Mouse (Mus musculus): ENCODE data around the gene A830005F24Rik. TPM values are rescaled to one million over a fixed set of nuclear protein-coding genes. Genes with fewer than 3 reads are reported as not detected.

A830005F24Rik gene
- polyA plus RNA-seq (2012; rRNA removed): 1.6 and 1.9 TPM in 2 replicates

DNA sequence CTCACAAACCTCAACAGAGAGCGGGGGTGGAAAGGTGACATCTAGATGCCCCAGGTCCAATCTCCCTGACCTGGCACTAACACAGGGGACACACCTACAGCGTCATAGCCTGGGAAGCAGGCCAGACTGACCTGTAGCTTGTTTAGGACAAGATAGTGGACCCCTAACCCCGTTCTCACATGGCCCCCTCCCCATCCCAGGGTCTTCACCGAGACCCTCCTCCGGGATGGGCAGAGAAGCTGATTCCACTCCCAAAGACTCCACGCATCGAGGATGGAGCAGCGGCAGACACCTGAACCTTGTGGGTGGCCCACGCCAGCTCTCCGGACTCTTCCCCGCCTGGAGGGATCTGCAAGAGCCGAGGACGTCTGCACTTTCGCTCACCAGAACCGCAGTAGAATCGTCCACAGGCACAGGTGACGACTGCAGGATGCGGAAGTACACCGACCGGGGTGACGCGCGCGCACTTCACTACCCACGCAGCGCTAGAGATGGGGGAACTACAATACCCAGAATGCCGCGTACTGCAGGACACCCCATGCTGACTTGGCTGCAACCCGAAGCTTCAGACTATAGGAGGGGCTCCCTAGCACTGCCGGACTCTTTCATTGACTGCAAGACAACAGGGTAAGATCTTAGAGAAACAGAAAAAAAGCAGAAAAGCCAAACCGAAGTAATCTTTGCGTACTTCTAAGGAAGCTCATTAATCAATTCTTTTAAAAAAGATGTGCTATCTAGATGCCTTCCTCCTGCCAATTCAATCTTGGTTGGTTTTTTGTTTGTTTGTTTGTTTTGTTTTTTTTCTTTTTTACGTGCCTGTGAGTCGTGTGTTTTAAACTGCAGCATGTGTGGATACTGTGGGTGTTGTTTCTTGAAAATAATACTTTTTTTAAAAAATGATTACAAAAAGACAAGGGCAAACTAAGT is at the start of gene A830005F24Rik, which contains the start of gene Zfp169:
Gene A830005F24Rik (plus strand): TSS at position 568 of the 927 bp plus-strand sequence.
Gene Zfp169 (minus strand): TSS at position 449 of the 927 bp plus-strand sequence.
- H3K4me3 ChIP-seq (replicated peaks; ENCODE audit: insufficient read depth, low read depth, low read length): peak within 1 kb of the TSS; percentile 78
- H3K4me1 ChIP-seq (ENCODE audit: control insufficient read depth, insufficient read depth, low read length): no peaks in the 10 kb centered on the region; the same call in 1 of the 2 replicates
- under 1% methylated on average over 34 of the region's 34 CpGs for WGBS
- peak; percentile 88 to 94 for DNase-seq
- no peaks in the 10 kb centered on the region for H3K27me3 ChIP-seq (ENCODE audit: control insufficient read depth, insufficient read depth, low read length)
- TF ChIP-seq CTCF (IDR thresholded peaks at IDR 0.05; ENCODE audit: borderline replicate concordance, insufficient read depth, low read depth, low read length): no peak
- peak; percentile 86; the same call in 1 of the 2 replicates for TF ChIP-seq POLR2A (IDR thresholded peaks at IDR 0.05; ENCODE audit: borderline replicate concordance, insufficient read depth, low read length)
- H3K27ac ChIP-seq (ENCODE audit: insufficient read depth, low read length): peak within 1 kb of the TSS; percentile 58

DNA sequence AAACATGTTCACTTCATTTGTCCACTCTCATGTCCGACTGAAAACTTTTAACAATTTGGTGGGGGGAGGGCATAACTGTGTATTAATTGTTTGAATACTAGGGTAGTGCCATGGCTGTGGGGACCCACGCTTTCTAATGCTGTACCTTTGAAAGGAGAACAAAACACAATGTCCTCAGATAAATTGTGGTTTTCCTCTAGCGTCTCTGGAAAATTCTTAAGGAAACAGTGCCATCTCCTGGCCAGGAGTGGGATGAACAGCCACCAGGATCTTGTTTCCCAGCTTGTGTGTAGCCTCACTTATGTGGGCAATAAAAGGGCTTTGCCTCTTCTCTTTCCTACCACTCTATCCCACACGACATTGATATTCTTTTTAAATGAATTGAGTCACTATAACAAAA is 49.2 kb upstream of the A830005F24Rik start:
- H3K27ac ChIP-seq (ENCODE audit: insufficient read depth, low read length): no peak overlapping the region
- no peaks in the 10 kb centered on the region for H3K27me3 ChIP-seq (ENCODE audit: control insufficient read depth, insufficient read depth, low read length)
- no peak overlapping the region for H3K4me3 ChIP-seq (replicated peaks; ENCODE audit: insufficient read depth, low read depth, low read length)
- peak; percentile 52 to 73 for DNase-seq
- TF ChIP-seq POLR2A (IDR thresholded peaks at IDR 0.05; ENCODE audit: borderline replicate concordance, insufficient read depth, low read length): no peak
- TF ChIP-seq CTCF (IDR thresholded peaks at IDR 0.05; ENCODE audit: borderline replicate concordance, insufficient read depth, low read depth, low read length): peak; percentile 82
- H3K4me1 ChIP-seq (ENCODE audit: control insufficient read depth, insufficient read depth, low read length): no peaks in the 10 kb centered on the region
- 10% methylated on average over 4 of the region's 4 CpGs for WGBS

DNA sequence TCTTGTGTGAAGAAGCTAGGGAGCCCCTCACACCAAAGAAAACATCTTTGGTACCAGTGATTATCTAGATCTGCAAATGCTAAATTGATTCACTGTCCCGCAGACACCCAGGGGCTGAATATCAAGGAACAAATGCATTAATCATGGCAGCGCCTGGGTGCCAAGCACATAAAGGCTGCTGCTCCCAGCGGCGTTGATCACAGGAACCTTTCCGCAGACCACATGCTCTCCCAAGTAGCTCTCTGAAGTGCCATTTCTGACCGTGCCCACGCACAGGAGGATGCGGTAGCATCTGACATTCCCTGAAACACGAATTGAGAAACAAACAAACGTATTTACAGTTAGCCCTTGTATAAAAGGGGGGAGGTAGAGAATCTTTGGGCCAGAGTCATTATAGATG is 47.2 kb upstream of the A830005F24Rik start:
- Histone ChIP-seq H3K27me3 (ENCODE audit: control insufficient read depth, insufficient read depth, low read length) (no peaks in the 10 kb centered on the region), H3K4me3 (replicated peaks; ENCODE audit: insufficient read depth, low read depth, low read length) (no peak overlapping the region), H3K27ac (ENCODE audit: insufficient read depth, low read length) (no peak overlapping the region), H3K4me1 (ENCODE audit: control insufficient read depth, insufficient read depth, low read length) (no peaks in the 10 kb centered on the region)
- TF ChIP-seq POLR2A (IDR thresholded peaks at IDR 0.05; ENCODE audit: borderline replicate concordance, insufficient read depth, low read length) (no peak), CTCF (IDR thresholded peaks at IDR 0.05; ENCODE audit: borderline replicate concordance, insufficient read depth, low read depth, low read length) (no peak)
- DNase-seq: no peak
- WGBS: 51% methylated on average over 10 of the region's 10 CpGs

- WGBS: 43% methylated on average over 15 of the region's 15 CpGs
- TF ChIP-seq POLR2A (IDR thresholded peaks at IDR 0.05; ENCODE audit: borderline replicate concordance, insufficient read depth, low read length) (no peak), CTCF (IDR thresholded peaks at IDR 0.05; ENCODE audit: borderline replicate concordance, insufficient read depth, low read depth, low read length) (no peak)
- no peaks in the 10 kb centered on the region for H3K27me3 ChIP-seq (ENCODE audit: control insufficient read depth, insufficient read depth, low read length)
- no peaks in the 10 kb centered on the region for H3K4me1 ChIP-seq (ENCODE audit: control insufficient read depth, insufficient read depth, low read length)
- no peak overlapping the region for H3K4me3 ChIP-seq (replicated peaks; ENCODE audit: insufficient read depth, low read depth, low read length)
- no peak for DNase-seq
- H3K27ac ChIP-seq (ENCODE audit: insufficient read depth, low read length): no peak overlapping the region
Observed at GRCm38 (mm10) chr13:48468656-48469180, 44.7 kb upstream of the A830005F24Rik start.

DNA sequence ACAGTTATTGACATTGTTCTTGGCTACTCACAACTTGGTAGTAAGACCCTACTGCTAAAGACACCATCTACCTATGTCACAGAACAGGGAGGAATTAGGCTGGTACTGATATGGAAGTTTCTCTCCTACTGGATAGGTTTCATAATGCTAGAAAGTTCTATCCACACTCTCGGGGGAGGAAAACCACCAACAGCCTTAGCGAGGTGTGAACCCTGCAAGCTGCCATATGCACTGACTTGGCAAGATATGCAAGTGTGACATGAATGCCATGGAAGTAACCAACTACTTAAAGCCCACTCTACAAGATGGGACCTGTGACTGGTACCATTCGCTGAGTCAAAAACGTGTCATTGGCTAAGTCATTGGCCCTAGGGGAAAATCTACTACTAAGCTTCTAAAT is 29.8 kb upstream of the A830005F24Rik start:
- TF ChIP-seq CTCF (IDR thresholded peaks at IDR 0.05; ENCODE audit: borderline replicate concordance, insufficient read depth, low read depth, low read length) (no peak), POLR2A (IDR thresholded peaks at IDR 0.05; ENCODE audit: borderline replicate concordance, insufficient read depth, low read length) (no peak)
- Histone ChIP-seq H3K27ac (ENCODE audit: insufficient read depth, low read length) (no peak overlapping the region), H3K4me1 (ENCODE audit: control insufficient read depth, insufficient read depth, low read length) (no peaks in the 10 kb centered on the region), H3K4me3 (replicated peaks; ENCODE audit: insufficient read depth, low read depth, low read length) (no peak overlapping the region), H3K27me3 (ENCODE audit: control insufficient read depth, insufficient read depth, low read length) (no peaks in the 10 kb centered on the region)
- 86% methylated on average over 4 of the region's 4 CpGs for WGBS
- DNase-seq: no peak

GRCm38 (mm10) chr13:48490396-48491182 is 22.8 kb upstream of the A830005F24Rik start:
- H3K27ac ChIP-seq (ENCODE audit: insufficient read depth, low read length): no peak overlapping the region
- H3K4me1 ChIP-seq (ENCODE audit: control insufficient read depth, insufficient read depth, low read length): no peaks in the 10 kb centered on the region
- no peak overlapping the region for H3K4me3 ChIP-seq (replicated peaks; ENCODE audit: insufficient read depth, low read depth, low read length)
- no peak for TF ChIP-seq CTCF (IDR thresholded peaks at IDR 0.05; ENCODE audit: borderline replicate concordance, insufficient read depth, low read depth, low read length)
- TF ChIP-seq POLR2A (IDR thresholded peaks at IDR 0.05; ENCODE audit: borderline replicate concordance, insufficient read depth, low read length): no peak
- DNase-seq: no peak
- no peaks in the 10 kb centered on the region for H3K27me3 ChIP-seq (ENCODE audit: control insufficient read depth, insufficient read depth, low read length)
- WGBS: 86% methylated on average over 35 of the region's 35 CpGs

- Histone ChIP-seq H3K27me3 (ENCODE audit: control insufficient read depth, insufficient read depth, low read length) (no peaks in the 10 kb centered on the region), H3K27ac (ENCODE audit: insufficient read depth, low read length) (no peak overlapping the region)
- WGBS: 58% methylated on average over 5 of the region's 5 CpGs
Observed at GRCm38 (mm10) chr13:48493183-48493582, 20.2 kb upstream of the A830005F24Rik start.

More at GRCm38 (mm10) chr13:48493183-48493582, 20.2 kb upstream of the A830005F24Rik start:
- no peak for DNase-seq
- Histone ChIP-seq H3K4me1 (ENCODE audit: control insufficient read depth, insufficient read depth, low read length) (peaks cover 4% of the 10 kb centered on the region; the same call in 1 of the 2 replicates), H3K4me3 (replicated peaks; ENCODE audit: insufficient read depth, low read depth, low read length) (no peak overlapping the region)
- TF ChIP-seq CTCF (IDR thresholded peaks at IDR 0.05; ENCODE audit: borderline replicate concordance, insufficient read depth, low read depth, low read length): no peak
